Mouse (Mus musculus) intestine, embryonic 16.5 days (tissue): Measurements from ENCODE around the gene Spsb4. TPM values are rescaled to one million over a fixed set of nuclear protein-coding genes. Genes with fewer than 3 reads are reported as not detected.
A peak's percentile ranks its signal among the peaks of the same experiment; 100 is the strongest.

ENCODE experiments used
- ATAC-seq: fragments of 200-750 bp; cut with Nextera tagmentation; 2 replicates; pipeline ENCODE4 v1.8.0; 2017; ENCODE audit warnings: moderate TSS enrichment, moderate library complexity
- H3K27ac ChIP-seq: fragments of 300-500 bp; sonication (generic); 2 replicates; pipeline ENCODE4 v1.5.1; 2014; ENCODE audit warnings: mild to moderate bottlenecking, low read length
- H3K27me3 ChIP-seq: fragments of 300-500 bp; sonication (generic); replicated peaks from 2 replicates; pipeline ENCODE4 v1.6.1; 2014; ENCODE audit warnings: low read length, control low read depth, mixed read lengths; ENCODE audit not compliant: control insufficient read depth, insufficient read depth
- H3K36me3 ChIP-seq: fragments of 300-500 bp; sonication (generic); 2 replicates; pipeline ENCODE4 v1.6.1; 2014; ENCODE audit warnings: low read length, control low read depth; ENCODE audit not compliant: control insufficient read depth, insufficient read depth
- H3K4me1 ChIP-seq: fragments of 300-500 bp; sonication (generic); 2 replicates; pipeline ENCODE4 v1.6.1; 2014; ENCODE audit warnings: low read length, control low read depth, mixed read lengths; ENCODE audit not compliant: control insufficient read depth, insufficient read depth
- H3K4me2 ChIP-seq: fragments of 300-500 bp; sonication (generic); 2 replicates; pipeline ENCODE4 v1.6.1; 2014; ENCODE audit warnings: low read depth, low read length, control low read depth
- H3K4me3 ChIP-seq: fragments of 300-500 bp; sonication (generic); 2 replicates; pipeline ENCODE4 v1.5.1; 2014; ENCODE audit warnings: mild to moderate bottlenecking, low read length
- H3K9ac ChIP-seq: fragments of 300-500 bp; sonication (generic); 2 replicates; pipeline ENCODE4 v1.6.1; 2014; ENCODE audit warnings: low read depth, low read length
- H3K9me3 ChIP-seq: fragments of 300-500 bp; sonication (generic); 2 replicates; pipeline ENCODE4 v1.6.1; 2016; ENCODE audit warnings: low read length, control low read depth; ENCODE audit not compliant: control insufficient read depth
- WGBS: fragments of 180-500 bp; shearing (Covaris S2); extraction: QIAGEN DNeasy Blood & Tissue Kit; methylation state at CpG from one replicate; pipeline ENCODE4 v1.1.7; 2014; 5-methylcytosine and 5-hydroxymethylcytosine counted together
- polyA plus RNA-seq: library from polyadenylated mRNA; unstranded; fragments of >200 nt; fragmentation: Nextera tagmentation; extraction: Ambion mirVana; gene quantifications from 2 replicates; pipeline ENCODE4 v1.2.1, GENCODE M21; 2015

Gene Spsb4
- polyA plus RNA-seq, 1 experiment from 2014 or later: 28.7 TPM

- 66% methylated on average over 2 of the region's 2 CpGs for WGBS
- H3K9ac ChIP-seq: no peak overlapping the region
- peaks cover 3% of the 10 kb centered on the region for H3K4me1 ChIP-seq
- H3K4me2 ChIP-seq: no peak overlapping the region
- no peak overlapping the region for H3K4me3 ChIP-seq
- peak overlapping the region; percentile 65; the same call in 1 of the 2 replicates for H3K27ac ChIP-seq
- no peaks in the 10 kb centered on the region for H3K36me3 ChIP-seq
- ATAC-seq: 0 out of 2 replicates have a peak, but pooled peaks have one; percentile 31
- no peaks in the 10 kb centered on the region for H3K27me3 ChIP-seq
- no peaks in the 10 kb centered on the region for H3K9me3 ChIP-seq
These were observed 109.9 kb downstream of the Spsb4 start for GRCm38 (mm10) chr9:96908737-96909136.

GRCm38 (mm10) chr9:96904360-96905355, 114.0 kb downstream of the Spsb4 start:
- H3K4me3 ChIP-seq: no peak overlapping the region
- peaks cover under 1% of the 10 kb centered on the region for H3K4me1 ChIP-seq
- WGBS: 56% methylated on average over 7 of the region's 7 CpGs
- no peaks in the 10 kb centered on the region for H3K9me3 ChIP-seq
- H3K4me2 ChIP-seq: no peak overlapping the region
- no peaks in the 10 kb centered on the region for H3K36me3 ChIP-seq
- H3K27me3 ChIP-seq: no peaks in the 10 kb centered on the region
- H3K27ac ChIP-seq: no peak overlapping the region
- H3K9ac ChIP-seq: no peak overlapping the region
- ATAC-seq: peak; percentile 61

DNA sequence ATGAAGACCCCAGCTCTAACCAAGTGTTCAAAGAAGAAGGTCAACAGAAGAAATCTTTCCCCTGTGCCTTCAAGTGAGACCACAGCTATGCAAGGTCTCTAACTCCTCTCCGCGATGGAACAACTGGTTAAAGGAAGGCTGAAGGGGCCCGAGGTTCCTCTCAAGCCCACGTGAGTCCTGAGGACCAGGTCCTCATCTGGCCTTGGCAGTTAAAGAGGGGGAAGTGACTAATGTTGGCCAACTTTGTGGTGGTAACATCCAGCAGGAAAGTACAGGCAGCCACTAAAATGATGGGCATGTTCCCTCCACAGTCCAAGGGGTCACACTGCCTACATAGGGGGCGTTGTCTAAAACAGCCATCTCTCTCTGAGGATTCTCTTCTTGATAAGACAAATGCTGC, 118.9 kb downstream of the Spsb4 start:
- H3K9me3 ChIP-seq: no peaks in the 10 kb centered on the region
- ATAC-seq: no peak
- H3K27ac ChIP-seq: no peak overlapping the region
- H3K4me3 ChIP-seq: no peak overlapping the region
- H3K4me1 ChIP-seq: no peaks in the 10 kb centered on the region
- 79% methylated on average over 5 of the region's 5 CpGs for WGBS
- no peaks in the 10 kb centered on the region for H3K27me3 ChIP-seq
- no peak overlapping the region for H3K9ac ChIP-seq
- H3K36me3 ChIP-seq: no peaks in the 10 kb centered on the region
- no peak overlapping the region for H3K4me2 ChIP-seq

DNA sequence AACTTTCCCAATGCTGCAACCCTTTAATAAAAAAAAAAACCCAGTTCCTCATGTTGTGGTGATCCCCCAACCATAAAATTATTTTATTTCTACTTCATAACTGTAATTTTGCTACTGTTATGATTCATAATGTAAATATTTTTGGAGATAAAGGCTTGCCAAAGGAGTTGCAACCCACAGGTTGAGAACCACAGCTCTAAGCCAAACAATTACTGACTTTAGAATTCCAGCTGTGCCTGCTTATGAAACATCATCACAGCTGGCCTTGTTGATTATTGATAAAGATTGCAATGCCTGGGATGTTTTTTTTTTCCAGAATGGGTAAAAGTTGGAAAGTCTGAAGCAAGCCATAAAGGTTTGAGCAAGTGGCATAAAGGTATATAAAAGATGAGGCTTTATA, 119.6 kb downstream of the Spsb4 start:
- H3K9ac ChIP-seq: no peak overlapping the region
- no peak overlapping the region for H3K27ac ChIP-seq

DNA sequence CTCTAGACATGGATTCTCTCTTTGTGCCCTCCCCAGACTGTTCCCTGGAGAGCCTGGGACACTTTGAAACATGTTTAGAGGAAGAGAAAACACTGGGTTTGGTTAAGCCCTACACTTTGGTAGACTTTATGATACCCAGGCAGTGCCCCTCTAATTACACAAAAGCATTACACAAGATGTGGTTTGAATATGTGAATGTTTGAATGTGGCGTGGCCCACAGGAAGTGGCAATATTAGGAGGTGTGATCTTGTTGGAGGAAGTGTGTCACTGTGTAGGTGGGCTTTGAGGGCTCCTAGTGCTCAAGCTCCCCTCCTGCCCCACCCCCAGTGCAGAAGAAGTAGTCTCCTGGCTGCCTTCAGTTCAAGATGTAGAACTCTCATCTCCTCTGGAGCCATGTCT, 122.0 kb downstream of the Spsb4 start:
- no peaks in the 10 kb centered on the region for H3K36me3 ChIP-seq
- no peak overlapping the region for H3K4me2 ChIP-seq
- no peak overlapping the region for H3K4me3 ChIP-seq
- no peak overlapping the region for H3K27ac ChIP-seq
- peaks cover 5% of the 10 kb centered on the region; the same call in 1 of the 2 replicates for H3K4me1 ChIP-seq
- no peaks in the 10 kb centered on the region for H3K9me3 ChIP-seq
- 88% methylated on average over 1 of the region's 1 CpGs for WGBS
- H3K9ac ChIP-seq: no peak overlapping the region
- ATAC-seq: no peak
- no peaks in the 10 kb centered on the region for H3K27me3 ChIP-seq

More for the DNA sequence above, 119.6 kb downstream of the Spsb4 start:
- no peak overlapping the region for H3K4me2 ChIP-seq
- H3K9me3 ChIP-seq: no peaks in the 10 kb centered on the region
- no peak for ATAC-seq
- H3K4me3 ChIP-seq: no peak overlapping the region
- no peaks in the 10 kb centered on the region for H3K36me3 ChIP-seq
- H3K27me3 ChIP-seq: no peaks in the 10 kb centered on the region
- H3K4me1 ChIP-seq: no peaks in the 10 kb centered on the region

- Histone ChIP-seq H3K9me3 (no peaks in the 10 kb centered on the region), H3K9ac (no peak overlapping the region), H3K36me3 (no peaks in the 10 kb centered on the region), H3K27ac (no peak overlapping the region), H3K4me2 (no peak overlapping the region), H3K4me1 (peaks cover 16% of the 10 kb centered on the region), H3K27me3 (no peaks in the 10 kb centered on the region), H3K4me3 (no peak overlapping the region)
- WGBS: 47% methylated on average over 5 of the region's 5 CpGs
- no peak for ATAC-seq
These were observed 125.1 kb downstream of the Spsb4 start for GRCm38 (mm10) chr9:96893582-96893981.

Other genes starting within 250 kb of the Spsb4 start
- 35.2 and 38.1 TPM in 2 replicates for gene Pxylp1, start 126.2 kb downstream of the Spsb4 start, polyA plus RNA-seq
- 45.1 and 49.4 TPM in 2 replicates for gene Slc25a36, start 92.3 kb upstream of the Spsb4 start, polyA plus RNA-seq